Mouse (Mus musculus) fat pad, adult 2 months (tissue): Measurements from ENCODE around the gene Gm45799.
A peak's percentile ranks its signal among the peaks of the same experiment; 100 is the strongest.

ENCODE experiments used
- DNase-seq: peaks from one replicate; pipeline ENCODE4 v3.0.0-alpha.2; 2011; ENCODE audit warnings: low read depth, low spot score; ENCODE audit errors: extremely low read depth

The Gm45799 gene

DNA sequence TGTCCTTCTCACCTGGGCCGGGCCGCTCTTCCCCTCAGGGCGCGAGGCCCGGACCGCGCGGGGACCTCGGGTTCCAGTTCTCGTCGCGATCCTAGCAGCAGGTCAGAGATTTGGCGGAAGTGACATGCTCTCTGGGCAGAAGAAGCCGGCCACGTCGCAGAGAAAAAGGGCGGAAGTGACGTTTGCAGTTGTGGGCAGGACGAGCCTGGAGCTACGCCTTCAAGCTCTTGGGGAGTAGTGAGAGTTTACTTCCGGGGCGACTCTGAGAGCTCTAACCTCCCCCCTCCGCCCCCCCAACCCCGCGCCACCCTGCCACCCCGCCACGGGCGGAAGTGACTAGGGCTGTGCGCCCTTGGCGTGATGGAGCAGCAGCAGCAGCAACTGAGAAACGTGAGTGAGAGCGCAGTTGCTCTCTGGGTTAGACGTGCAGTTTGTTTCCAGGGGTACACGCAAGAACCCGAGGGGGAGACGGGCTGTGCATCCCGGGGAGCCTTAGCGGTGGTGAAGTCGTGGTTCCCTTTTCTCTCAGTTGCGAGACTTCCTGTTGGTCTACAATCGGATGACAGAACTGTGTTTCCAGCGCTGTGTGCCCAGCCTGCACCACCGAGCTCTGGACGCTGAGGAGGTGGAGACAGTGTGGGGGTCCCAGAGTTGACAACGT is at the start of gene Gm45799, which contains the start of gene Arfip2:
TSS of gene Gm45799 (plus strand) at position 320 of the 661 bp plus-strand sequence.
TSS of gene Arfip2 (minus strand) at position 184 of the 661 bp plus-strand sequence.
- DNase-seq: peak; percentile 84

DNA sequence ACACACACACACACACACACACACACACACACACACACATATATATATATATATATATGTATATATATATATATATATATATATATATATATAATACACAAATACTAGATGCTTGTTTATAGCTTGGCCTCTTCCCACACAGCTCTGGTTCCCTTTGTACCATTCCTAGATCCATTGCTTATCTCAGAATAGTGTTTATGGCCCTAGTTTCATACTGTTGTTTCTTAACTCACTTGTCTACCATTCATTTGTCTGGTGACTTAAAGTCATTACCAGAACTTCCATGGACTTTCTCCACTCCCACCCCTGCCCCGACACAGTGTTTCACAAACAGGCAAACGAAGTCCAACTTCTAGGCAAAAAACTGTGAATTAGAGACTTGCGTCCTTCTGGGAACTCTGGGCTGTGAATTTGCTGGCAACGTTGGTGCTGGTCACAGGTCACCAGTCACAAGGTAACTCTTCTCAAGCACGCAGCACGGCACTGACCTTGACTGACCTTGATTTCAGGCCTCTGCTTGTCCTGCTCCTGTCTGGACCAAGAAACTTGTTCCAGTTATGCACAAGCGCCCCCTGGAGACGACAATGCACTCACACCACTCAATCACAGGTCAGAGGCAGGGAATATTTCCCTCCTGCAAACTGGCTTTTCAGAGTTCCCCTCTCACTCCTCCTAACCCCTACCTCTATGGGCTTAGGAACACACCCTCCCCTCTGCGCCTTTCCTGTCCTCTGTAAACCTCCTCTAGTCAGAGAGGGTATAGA is 37.3 kb upstream of the Gm45799 start:
- DNase-seq: no peak

GRCm38 (mm10) chr7:105608467-105608866 is 31.9 kb upstream of the Gm45799 start:
- no peak for DNase-seq

DNA sequence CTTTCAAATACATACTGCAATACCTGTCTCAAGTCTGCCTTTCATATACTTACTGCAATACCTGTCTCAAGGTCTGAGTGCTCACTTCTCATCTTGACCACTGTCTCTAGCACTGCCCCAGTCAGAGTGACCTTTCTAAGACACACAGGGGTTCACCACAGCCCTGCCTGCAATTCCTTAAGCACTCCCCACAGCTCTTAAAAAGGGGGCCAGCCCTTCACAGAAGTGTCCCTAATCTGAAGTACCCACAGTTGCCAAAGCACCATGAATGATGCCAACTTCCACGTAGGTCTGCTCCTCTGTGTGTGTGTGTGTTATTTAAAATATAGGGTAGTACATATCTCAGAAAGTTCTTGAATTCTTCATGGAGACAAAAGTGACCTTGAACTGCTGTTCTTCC is 28.6 kb upstream of the Gm45799 start:
- no peak for DNase-seq

- no peak for DNase-seq
Observed at GRCm38 (mm10) chr7:105614400-105614799, 26.0 kb upstream of the Gm45799 start.

DNA sequence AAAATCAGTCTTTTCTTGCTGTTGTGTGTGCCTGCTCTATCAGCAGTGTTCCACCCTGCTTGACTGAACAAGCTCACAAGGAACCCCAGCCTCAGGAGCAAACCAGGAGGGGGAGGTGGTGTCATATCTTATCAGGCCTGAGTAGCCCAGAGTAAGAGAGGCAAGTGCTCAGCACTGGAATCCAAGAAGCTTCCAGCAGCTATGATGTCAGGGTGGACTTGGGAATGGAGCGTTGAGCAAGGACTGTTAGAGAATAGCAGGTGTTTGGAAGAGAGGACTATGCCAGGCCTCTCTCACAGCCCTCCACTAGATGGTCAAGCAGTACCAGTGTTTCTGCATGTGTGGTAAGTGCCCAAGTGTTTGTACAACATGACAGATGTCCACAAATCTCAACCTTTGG is 24.6 kb upstream of the Gm45799 start:
- no peak for DNase-seq

DNA sequence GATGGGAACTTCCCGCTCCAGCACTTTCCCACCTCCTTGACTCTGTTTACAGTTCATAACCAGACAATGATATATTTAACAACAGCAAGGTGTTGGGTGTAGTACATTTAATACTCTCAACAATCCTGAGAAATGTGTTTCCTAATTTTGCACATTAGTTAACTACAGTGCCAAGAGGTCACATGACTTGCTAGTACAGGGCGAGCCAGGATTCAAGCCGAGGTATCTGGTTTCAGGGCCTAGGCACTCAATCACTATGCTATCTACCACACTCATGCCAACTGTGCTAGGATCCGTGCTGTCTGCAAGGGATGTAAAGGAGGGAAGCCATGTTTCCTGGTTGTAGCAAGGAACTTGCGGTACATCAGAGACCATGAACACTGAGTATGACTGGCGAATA is 23.8 kb upstream of the Gm45799 start:
- DNase-seq: no peak

DNA sequence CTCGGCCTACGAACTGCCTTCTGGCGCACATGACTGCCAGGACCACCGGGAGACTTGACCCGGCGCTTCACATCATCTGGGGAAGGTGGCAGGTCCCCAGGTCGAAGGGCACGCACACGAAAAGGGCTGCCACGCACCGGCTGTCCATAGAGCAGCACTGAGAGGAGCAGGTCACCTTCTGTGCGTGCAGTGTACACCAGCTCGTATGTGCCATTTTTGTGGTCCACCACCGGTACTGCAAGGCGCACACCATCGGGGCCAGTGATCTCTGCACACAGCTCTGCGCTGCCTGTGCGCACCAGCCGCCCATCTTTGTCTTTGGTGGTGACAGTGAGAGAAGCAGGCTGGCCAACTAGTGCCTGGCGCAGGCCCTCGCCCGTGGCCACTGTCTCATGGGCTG is 22.5 kb upstream of the Gm45799 start:
- DNase-seq: no peak

DNA sequence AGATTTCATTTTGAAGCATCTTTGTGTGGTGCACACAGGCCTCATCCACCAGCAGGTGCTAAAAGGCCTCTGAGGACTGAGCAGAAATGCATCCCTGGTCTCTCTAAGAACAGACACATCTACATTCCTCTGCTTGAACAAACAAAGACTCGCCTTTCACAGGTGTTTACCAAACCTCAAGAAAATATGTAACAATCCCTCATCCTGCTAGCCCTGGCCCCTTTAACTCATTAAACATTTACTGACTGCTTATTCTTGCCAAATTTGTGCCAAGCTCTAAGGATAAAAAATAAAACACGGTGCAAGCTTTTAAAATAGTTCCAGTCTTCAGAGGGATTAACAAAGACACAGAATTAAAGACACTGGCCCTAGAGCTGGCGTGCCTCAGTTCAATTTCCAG is 20.7 kb upstream of the Gm45799 start:
- DNase-seq: no peak

DNA sequence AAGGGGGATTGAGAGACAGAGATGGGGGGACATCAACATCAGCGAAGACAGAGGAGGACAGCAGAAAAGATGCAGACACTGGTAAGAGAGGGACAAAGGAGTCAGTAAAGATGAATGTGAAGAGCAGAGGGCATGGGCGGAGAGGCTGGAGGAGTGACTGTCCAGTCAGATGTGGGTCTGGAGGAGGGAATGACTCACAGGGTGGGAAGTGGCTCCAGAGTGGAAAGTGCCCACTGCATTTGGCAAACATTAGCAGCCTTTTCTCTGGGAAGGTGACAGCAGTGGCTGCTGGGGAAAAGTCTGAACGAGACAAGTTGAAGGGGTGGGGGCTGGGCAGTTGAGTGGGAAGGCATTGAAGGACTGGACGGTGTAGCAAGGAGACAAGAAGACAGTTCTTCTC is 19.3 kb upstream of the Gm45799 start:
- DNase-seq: no peak

- no peak for DNase-seq
Observed at GRCm38 (mm10) chr7:105621646-105622292, 18.6 kb upstream of the Gm45799 start.

GRCm38 (mm10) chr7:105625397-105625796 is 15.0 kb upstream of the Gm45799 start:
- no peak for DNase-seq

DNA sequence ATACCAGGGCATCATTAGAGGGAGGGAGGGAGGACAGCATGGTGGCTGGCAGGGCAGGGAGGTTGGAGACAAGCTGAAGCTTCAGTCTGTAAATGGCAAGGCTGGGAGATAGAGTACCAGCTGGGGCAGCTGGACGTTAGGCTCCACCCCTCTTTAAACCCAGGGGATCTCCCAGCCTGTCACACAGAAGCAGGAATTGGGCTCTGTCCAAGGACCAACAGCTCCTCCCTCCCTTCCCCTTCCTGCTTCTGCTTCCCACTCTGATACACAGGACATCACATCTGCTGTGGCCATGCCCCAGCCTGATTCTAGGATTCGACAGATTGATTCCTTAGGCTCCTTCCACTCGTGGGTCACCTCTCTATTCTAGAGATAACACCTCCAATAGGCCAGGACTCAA is 11.7 kb upstream of the Gm45799 start:
- no peak for DNase-seq

GRCm38 (mm10) chr7:105632551-105632972 is 7.8 kb upstream of the Gm45799 start:
- DNase-seq: no peak

DNA sequence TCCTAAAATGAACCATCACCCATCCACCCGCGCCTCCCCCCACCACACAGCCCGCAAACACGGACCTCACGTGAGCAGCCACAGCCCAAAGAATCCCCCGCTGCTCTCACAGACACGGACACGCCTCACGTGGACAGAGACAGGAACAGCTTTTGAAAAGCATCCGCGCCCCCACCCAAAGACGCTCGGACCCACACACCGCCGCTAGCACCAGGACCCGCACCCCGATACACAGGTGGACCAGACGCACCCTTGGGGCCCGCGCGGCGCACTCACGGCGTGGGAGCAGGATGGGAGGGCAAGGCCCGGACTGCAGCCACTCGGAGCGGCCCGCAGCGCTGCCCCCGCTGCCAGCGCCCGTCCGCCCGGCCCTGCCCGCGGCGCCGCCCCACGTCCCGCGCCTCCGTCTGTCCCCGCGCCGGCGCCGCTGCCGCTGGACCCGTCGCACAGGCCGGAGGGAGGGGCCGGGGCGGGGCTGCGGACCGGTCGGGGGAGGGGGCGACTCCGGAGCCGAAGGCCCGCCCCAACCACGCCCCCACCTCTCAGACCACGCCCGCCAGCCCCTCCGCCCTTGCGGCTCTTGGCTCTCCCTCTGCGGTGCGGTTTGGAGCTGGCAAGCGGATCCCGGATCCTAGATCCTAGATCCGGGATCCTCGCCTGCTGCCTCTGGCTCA is 7.1 kb upstream of the Gm45799 start, which contains the start of gene Trim3:
TSS of gene Trim3 (minus strand) at position 445 of the 674 bp plus-strand sequence.
- no peak for DNase-seq

GRCm38 (mm10) chr7:105633801-105634135 is 6.6 kb upstream of the Gm45799 start:
- DNase-seq: no peak

GRCm38 (mm10) chr7:105634272-105634920 is 6.0 kb upstream of the Gm45799 start:
- no peak for DNase-seq

DNA sequence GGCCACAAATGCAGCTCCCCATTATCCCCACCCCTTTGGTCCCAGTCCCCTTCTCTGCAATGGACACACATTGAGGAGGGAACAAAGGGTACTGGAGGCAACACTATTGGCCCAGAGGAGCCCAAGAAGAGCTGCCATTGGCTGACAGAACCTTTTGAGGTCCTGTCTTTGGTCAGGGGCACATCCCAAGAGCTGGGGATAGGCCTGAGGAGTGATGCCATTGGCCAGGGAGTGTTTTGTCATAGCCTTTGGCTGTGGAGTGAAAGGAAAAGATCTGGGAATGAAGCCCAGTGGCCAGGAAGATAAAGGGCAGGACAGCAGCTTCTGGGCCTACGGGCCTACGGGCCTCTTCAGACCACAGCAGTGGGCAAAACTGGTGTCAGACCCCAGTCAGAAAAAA is 4.6 kb upstream of the Gm45799 start:
- DNase-seq: no peak

DNA sequence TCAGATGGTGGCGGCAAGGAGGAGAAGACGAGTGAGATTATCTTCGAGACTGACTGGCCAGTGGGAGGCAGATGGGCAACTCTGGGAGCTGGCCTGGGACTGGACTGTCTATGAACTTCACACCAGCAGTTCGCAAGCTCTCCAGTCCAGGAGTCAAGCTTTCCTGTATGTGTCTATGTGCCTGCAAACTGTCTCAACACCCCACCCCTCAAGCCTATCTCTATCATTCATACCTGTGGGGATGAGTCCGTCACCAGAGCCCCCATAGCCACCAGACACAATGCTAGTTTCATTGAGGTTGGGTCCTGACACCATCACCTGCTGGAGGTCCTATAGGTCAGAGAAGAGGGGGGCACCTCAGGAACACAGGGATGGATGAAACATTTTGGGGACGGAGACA is 1.6 kb upstream of the Gm45799 start:
- DNase-seq: no peak

DNA sequence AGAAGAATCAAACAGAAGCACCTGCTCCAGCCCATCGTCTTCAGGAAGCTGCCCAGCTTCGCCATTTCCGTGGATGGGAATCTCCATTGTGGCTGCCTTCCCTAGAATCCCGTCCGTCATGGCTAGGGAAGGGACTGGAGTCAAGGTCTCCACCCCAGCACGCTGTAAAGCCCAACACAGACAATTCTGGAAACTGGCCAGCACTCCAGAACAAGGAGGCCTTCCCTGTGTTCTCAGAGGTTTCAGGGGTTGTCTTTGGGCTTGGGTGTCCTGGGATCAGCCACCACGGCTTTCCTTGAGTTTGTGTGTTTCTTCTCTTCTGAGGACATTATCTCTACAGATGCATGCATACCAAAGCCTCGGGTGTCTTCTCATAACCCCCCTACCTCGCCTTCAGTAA is 1.0 kb upstream of the Gm45799 start:
- DNase-seq: no peak

GRCm38 (mm10) chr7:105639756-105640155 is 596 bp upstream of the Gm45799 start, which contains the start of gene Timm10b:
Gene Timm10b (plus strand): TSS chr7:105640056.
- DNase-seq: no peak
